11 mouse cellular contexts compared by ENCODE assay signal in the genomic region with DNA sequence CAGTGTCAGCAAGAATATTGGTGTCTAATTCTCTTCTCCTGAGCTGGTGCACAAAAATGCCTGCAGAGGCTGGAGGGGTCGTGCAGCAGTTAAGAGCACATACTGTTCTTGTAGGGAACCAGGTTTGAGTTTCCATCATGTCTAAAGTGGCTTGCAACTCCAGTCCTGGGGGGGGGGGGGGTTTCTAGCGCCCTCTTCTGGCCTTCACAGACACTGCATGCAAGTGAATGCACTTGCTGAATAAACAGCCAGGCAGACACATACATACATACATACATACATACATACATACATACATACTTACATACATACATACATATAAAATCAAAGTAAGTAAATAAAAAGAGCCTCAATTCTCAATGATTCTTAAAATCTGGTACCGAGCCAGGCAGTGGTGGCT. TPM values are rescaled to one million over a fixed set of nuclear protein-coding genes. Genes with fewer than 3 reads are reported as not detected.
A peak's percentile ranks its signal among the peaks of the same experiment; 100 is the strongest.
DNase-seq lines count a peak whose midpoint lies in the region; ATAC-seq and TF ChIP-seq lines count a peak whose summit lies in the region.
"Had no signal": no experiment of that assay in that cellular context is flagged by ENCODE, and none has a peak within 500 bp of the region (broad histone marks: within the 10 kb centered on the region; RNA-seq: fewer than 3 reads in every experiment).

No protein-coding gene starts in this region.

- no peak for TF ChIP-seq EP300 in heart, postnatal 0 days (IDR thresholded peaks at IDR 0.05; ENCODE audit: low read depth)
- no peak for TF ChIP-seq EP300 in stomach, postnatal 0 days (optimal IDR thresholded peaks at IDR 0.05)

- H3K4me3 ChIP-seq in heart, postnatal 0 days (ENCODE audit: low read depth, low read length), result no peak overlapping the region
- H3K4me3 ChIP-seq in neural tube, embryonic 15.5 days (replicated peaks), result no peak overlapping the region
- H3K4me3 ChIP-seq in stomach, postnatal 0 days (ENCODE audit: low read depth, low read length), result no peak overlapping the region
- H3K4me3 ChIP-seq: heart, embryonic 13.5 days had no signal

- TF ChIP-seq POLR2A in brain, embryonic 14.5 days (IDR thresholded peaks at IDR 0.05; ENCODE audit: borderline replicate concordance, extremely low read depth, insufficient read depth, insufficient read length, poor library complexity, severe bottlenecking), result no peak

- H3K36me3 ChIP-seq in heart, postnatal 0 days (replicated peaks; ENCODE audit: control insufficient read depth, insufficient read depth, low read length), result no peaks in the 10 kb centered on the region
- H3K36me3 ChIP-seq in neural tube, embryonic 15.5 days, result no peaks in the 10 kb centered on the region
- no peaks in the 10 kb centered on the region for H3K36me3 ChIP-seq in stomach, postnatal 0 days (ENCODE audit: control insufficient read depth, insufficient read depth, low read length)
- H3K36me3 ChIP-seq: heart, embryonic 13.5 days had no signal

- intact Hi-C loops in heart, postnatal 36 days (cut with DNase I), result no loop called here

- no peak overlapping the region for H3K4me2 ChIP-seq in heart, postnatal 0 days (ENCODE audit: low read depth, low read length)
- H3K4me2 ChIP-seq in neural tube, embryonic 15.5 days, result no peak overlapping the region
- H3K4me2 ChIP-seq in stomach, postnatal 0 days (replicated peaks; ENCODE audit: low read depth), result no peak overlapping the region
- H3K4me2 ChIP-seq: heart, embryonic 13.5 days had no signal

- no peak for DNase-seq in heart, postnatal 0 days (ENCODE audit: low spot score)
- DNase-seq in heart, postnatal 36 days, result no peak
- peak; percentile 38 for DNase-seq in neural tube, embryonic 10.5 days (ENCODE audit: extremely low spot score, low spot score)
- DNase-seq in brain, embryonic 14.5 days (ENCODE audit: low read depth), result no peak
- peak; percentile 37 for DNase-seq in stomach, postnatal 0 days (ENCODE audit: low spot score)
- no peak for DNase-seq in embryo, embryonic 11 days
- no peak for DNase-seq in cerebellum, adult 11 months
- DNase-seq: adrenal gland, adult 8-10 months; cerebellum, adult 9-10 months had no signal

- peaks cover 25% of the 10 kb centered on the region for H3K4me1 ChIP-seq in heart, postnatal 0 days (ENCODE audit: control insufficient read depth, insufficient read depth)
- peaks cover 44% of the 10 kb centered on the region for H3K4me1 ChIP-seq in neural tube, embryonic 15.5 days
- no peaks in the 10 kb centered on the region for H3K4me1 ChIP-seq in stomach, postnatal 0 days (replicated peaks; ENCODE audit: control insufficient read depth, insufficient read depth)

- peak; percentile 30; the same call in 1 of the 2 replicates for TF ChIP-seq CTCF in heart, postnatal 0 days (IDR thresholded peaks at IDR 0.05; ENCODE audit: low read depth)
- TF ChIP-seq CTCF in brain, embryonic 14.5 days (IDR thresholded peaks at IDR 0.05; ENCODE audit: borderline replicate concordance, extremely low read depth, insufficient read depth, insufficient read length), result peak; percentile 42; the same call in 1 of the 2 replicates
- TF ChIP-seq CTCF in stomach, postnatal 0 days (IDR thresholded peaks at IDR 0.05; ENCODE audit: low read depth), result peak; percentile 62

- no peaks in the 10 kb centered on the region for H3K9me3 ChIP-seq in heart, postnatal 0 days (replicated peaks; ENCODE audit: control insufficient read depth, low read length)
- no peaks in the 10 kb centered on the region for H3K9me3 ChIP-seq in neural tube, embryonic 15.5 days (replicated peaks)
- H3K9me3 ChIP-seq in stomach, postnatal 0 days (ENCODE audit: control insufficient read depth, low read length), result no peaks in the 10 kb centered on the region
- H3K9me3 ChIP-seq: heart, embryonic 13.5 days had no signal

- WGBS in heart, postnatal 0 days, result 64% methylated on average over 3 of the region's 3 CpGs
- WGBS in neural tube, embryonic 15.5 days, result 62% methylated on average over 3 of the region's 3 CpGs
- 41% methylated on average over 3 of the region's 3 CpGs for WGBS in stomach, postnatal 0 days

- no peaks in the 10 kb centered on the region for H3K27me3 ChIP-seq in heart, postnatal 0 days (ENCODE audit: control insufficient read depth, insufficient read depth, low read length)
- H3K27me3 ChIP-seq in neural tube, embryonic 15.5 days (replicated peaks), result no peaks in the 10 kb centered on the region
- no peaks in the 10 kb centered on the region for H3K27me3 ChIP-seq in stomach, postnatal 0 days (ENCODE audit: control insufficient read depth, insufficient read depth, low read length)
- H3K27me3 ChIP-seq: heart, embryonic 13.5 days had no signal

- H3K27ac ChIP-seq in heart, postnatal 0 days (ENCODE audit: low read depth), result no peak overlapping the region
- H3K27ac ChIP-seq in neural tube, embryonic 15.5 days (replicated peaks), result no peak overlapping the region
- H3K27ac ChIP-seq in stomach, postnatal 0 days (replicated peaks), result no peak overlapping the region
- H3K27ac ChIP-seq: heart, embryonic 13.5 days had no signal

- ATAC-seq in heart, postnatal 0 days (ENCODE audit: insufficient read depth, low read depth), result no peak
- ATAC-seq in neural tube, embryonic 15.5 days (ENCODE audit: low FRiP score), result no peak
- no peak for ATAC-seq in stomach, postnatal 0 days (ENCODE audit: low FRiP score, low TSS enrichment)

- no peak overlapping the region for H3K9ac ChIP-seq in heart, postnatal 0 days (replicated peaks; ENCODE audit: low read depth, low read length)
- no peak overlapping the region for H3K9ac ChIP-seq in neural tube, embryonic 15.5 days (replicated peaks)
- H3K9ac ChIP-seq in stomach, postnatal 0 days (ENCODE audit: low read length), result no peak overlapping the region
- H3K9ac ChIP-seq: heart, embryonic 13.5 days had no signal

RNA-seq across cellular contexts. Expression of a gene that starts 59.8 kb away (rescaled TPM):
- total RNA-seq in heart, postnatal 0 days (2014; rRNA removed; ENCODE audit: low replicate concordance), result 33.8 and 48.5 TPM in 2 replicates
- 8.0 and 10.0 TPM in 2 replicates for polyA plus RNA-seq in heart, postnatal 0 days (2015; fragmentation: Nextera tagmentation; extraction: Ambion mirVana)
- 10 to 100 TPM; 10.7 to 11.5 TPM for total RNA-seq in heart, postnatal 36 days (2021)
- 3.1 and 4.9 TPM in 2 replicates for polyA plus RNA-seq in neural tube, embryonic 15.5 days (2015; fragmentation: Nextera tagmentation; extraction: Ambion mirVana)
- polyA plus RNA-seq in brain, embryonic 14.5 days (2012; rRNA removed), result 4.2 and 4.3 TPM in 2 replicates
- 10.1 and 10.4 TPM in 2 replicates for polyA plus RNA-seq in stomach, postnatal 0 days (2015; fragmentation: Nextera tagmentation; extraction: Ambion mirVana)

Comparison
In these comparisons a context has a peak if more than half of its experiments do, and no peak if none do; other contexts are left out.
1. DNase-seq: peak in neural tube, embryonic 10.5 days (single experiment) and stomach, postnatal 0 days (single experiment); none in heart, postnatal 0 days (single experiment), heart, postnatal 36 days (0 of 2), brain, embryonic 14.5 days (single experiment), embryo, embryonic 11 days (single experiment) and cerebellum, adult 11 months (single experiment).
2. Peak in every context shown above with its lines, with median percentiles within 50 percentile points of each other: CTCF ChIP-seq.